Mouse (Mus musculus): ENCODE measurements around the gene Des. TPM values are rescaled to one million over a fixed set of nuclear protein-coding genes. Genes with fewer than 3 reads are reported as not detected.

Gene Des
- polyA plus RNA-seq, 1 experiment from 2014 or later, result 2.9 TPM

DNA sequence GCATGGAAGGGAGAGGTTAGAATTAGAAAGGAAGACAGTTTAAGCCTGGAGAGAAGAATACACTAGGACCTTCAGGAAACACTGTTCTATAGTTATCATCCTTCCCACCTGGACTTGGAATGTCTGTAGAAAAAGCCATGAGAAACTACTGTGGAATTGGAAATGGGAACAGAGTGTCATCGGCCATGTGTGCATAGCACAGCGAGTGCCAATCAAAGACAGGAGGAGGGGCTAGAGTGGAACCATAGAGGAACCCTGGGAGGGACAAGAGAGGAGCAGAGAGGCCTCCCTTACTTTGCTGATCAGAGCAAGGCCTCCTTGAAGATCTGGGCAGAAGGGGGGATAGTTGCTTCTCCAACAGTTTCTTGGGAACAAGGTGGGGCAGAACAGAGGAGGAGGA, 19.1 kb downstream of the Des start:
- Histone ChIP-seq H3K9ac (no peak overlapping the region), H3K4me3 (no peak overlapping the region), H3K27ac (no peak overlapping the region), H3K4me2 (no peak overlapping the region), H3K9me3 (no peaks in the 10 kb centered on the region), H3K4me1 (replicated peaks) (peaks cover 42% of the 10 kb centered on the region), H3K27me3 (peaks cover 68% of the 10 kb centered on the region), H3K36me3 (no peaks in the 10 kb centered on the region)
- 76% methylated on average over 2 of the region's 2 CpGs for WGBS
- ATAC-seq (ENCODE audit: low FRiP score), result no peak

DNA sequence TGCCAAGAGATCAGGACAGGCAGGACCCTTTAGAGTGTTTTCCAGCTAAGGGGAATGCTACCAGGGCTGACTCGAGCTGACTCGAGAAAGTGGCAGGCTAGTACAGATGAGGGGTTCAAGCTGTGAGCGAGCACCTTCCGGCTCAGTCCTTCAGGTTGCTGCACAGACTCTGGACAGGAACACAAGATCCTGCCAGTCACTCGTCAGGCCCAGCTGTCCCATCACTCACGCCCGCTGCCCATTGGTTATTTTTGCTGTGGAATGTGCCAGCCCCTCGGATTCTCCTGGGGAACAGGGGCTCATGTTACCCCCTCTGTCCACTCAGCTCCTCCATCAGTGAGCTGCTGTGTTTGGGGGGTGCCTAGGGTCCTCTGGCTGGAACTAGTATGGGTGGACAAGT, 19.8 kb downstream of the Des start:
- Histone ChIP-seq H3K4me1 (replicated peaks) (peaks cover 46% of the 10 kb centered on the region), H3K9me3 (no peaks in the 10 kb centered on the region), H3K27me3 (peaks cover 68% of the 10 kb centered on the region), H3K36me3 (no peaks in the 10 kb centered on the region), H3K9ac (no peak overlapping the region), H3K27ac (no peak overlapping the region), H3K4me3 (no peak overlapping the region), H3K4me2 (no peak overlapping the region)
- WGBS, result 72% methylated on average over 8 of the region's 8 CpGs
- no peak for ATAC-seq (ENCODE audit: low FRiP score)

DNA sequence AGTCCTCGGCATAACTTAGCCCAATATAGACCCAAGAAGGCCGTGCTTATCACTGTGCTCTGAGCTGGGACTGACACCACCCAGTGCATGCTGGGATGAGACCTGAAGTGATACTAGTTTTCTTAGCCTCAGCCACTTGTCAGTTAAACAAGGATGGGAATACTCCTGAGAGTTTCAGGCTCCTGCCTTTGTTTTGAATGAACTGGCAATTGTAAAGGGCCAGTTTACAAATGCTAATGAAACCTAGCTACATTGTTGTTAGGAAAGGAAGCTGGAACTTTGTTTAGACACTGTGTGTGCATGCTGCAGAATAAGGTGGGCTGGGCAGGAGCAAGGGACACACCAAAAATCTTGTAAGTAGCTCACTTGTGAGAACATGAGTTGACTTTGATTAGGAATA, 20.8 kb downstream of the Des start:
- peak overlapping the region; percentile 92; the same call in 1 of the 2 replicates for H3K9ac ChIP-seq
- H3K36me3 ChIP-seq, result no peaks in the 10 kb centered on the region
- WGBS, result 36% methylated on average over 2 of the region's 2 CpGs
- H3K4me3 ChIP-seq, result no peak overlapping the region
- no peak overlapping the region for H3K27ac ChIP-seq
- H3K9me3 ChIP-seq, result no peaks in the 10 kb centered on the region
- ATAC-seq (ENCODE audit: low FRiP score), result no peak
- H3K4me2 ChIP-seq, result peak overlapping the region; percentile 97
- H3K4me1 ChIP-seq (replicated peaks), result peaks cover 46% of the 10 kb centered on the region
- peaks cover 62% of the 10 kb centered on the region for H3K27me3 ChIP-seq

DNA sequence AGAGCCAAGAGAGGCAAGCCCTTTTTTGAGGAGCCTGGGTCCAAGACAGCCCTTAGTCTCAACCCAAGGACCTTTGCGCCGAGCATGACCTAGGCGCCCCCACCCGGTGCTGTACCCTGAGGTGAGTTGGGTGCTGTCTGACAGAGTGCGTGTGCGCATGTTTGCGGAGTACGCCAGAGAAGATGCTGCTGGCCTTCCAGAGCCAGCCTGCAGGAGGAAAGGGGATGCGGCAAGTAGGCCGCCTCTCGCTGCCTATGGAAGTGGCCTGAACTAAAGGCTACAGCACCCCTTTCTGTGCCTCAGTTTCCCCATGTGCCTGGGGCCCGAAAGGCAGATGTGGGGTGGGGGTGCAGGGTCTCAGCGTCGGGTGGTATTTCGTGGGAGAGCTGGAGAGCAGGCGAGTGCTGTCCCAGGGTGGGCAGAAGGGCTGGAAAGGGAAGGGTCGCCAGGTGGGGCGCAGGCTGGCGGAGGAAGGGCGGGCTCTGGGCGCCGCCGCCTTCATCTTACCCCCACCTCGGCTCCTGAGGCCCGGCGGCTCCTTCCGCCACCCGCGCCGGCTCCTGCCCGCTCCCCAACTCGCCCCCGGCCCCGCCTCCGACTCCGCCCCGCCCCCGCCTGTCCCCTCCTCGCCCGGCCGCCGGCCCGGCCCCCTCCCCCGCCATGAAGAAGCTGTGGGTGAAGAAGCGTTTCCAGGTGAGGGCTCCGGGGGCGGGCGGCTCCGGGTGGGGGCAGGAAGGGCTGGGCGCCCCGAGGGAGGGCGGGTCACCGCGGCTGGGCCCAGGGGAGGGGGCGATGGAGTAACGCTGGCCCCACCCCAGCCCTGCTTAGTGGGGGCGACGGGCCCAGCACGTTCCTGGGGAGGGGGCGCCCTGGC, 21.6 kb downstream of the Des start:
- Histone ChIP-seq H3K9ac (peak overlapping the region; percentile 92), H3K27ac (peak overlapping the region; percentile 89), H3K4me2 (peak overlapping the region; percentile 97), H3K27me3 (peaks cover 62% of the 10 kb centered on the region), H3K9me3 (no peaks in the 10 kb centered on the region), H3K4me3 (peak overlapping the region; percentile 73), H3K36me3 (no peaks in the 10 kb centered on the region), H3K4me1 (replicated peaks) (peaks cover 54% of the 10 kb centered on the region)
- ATAC-seq (ENCODE audit: low FRiP score), result peak; percentile 64
- WGBS, result 2% methylated on average over 37 of the region's 60 CpGs

DNA sequence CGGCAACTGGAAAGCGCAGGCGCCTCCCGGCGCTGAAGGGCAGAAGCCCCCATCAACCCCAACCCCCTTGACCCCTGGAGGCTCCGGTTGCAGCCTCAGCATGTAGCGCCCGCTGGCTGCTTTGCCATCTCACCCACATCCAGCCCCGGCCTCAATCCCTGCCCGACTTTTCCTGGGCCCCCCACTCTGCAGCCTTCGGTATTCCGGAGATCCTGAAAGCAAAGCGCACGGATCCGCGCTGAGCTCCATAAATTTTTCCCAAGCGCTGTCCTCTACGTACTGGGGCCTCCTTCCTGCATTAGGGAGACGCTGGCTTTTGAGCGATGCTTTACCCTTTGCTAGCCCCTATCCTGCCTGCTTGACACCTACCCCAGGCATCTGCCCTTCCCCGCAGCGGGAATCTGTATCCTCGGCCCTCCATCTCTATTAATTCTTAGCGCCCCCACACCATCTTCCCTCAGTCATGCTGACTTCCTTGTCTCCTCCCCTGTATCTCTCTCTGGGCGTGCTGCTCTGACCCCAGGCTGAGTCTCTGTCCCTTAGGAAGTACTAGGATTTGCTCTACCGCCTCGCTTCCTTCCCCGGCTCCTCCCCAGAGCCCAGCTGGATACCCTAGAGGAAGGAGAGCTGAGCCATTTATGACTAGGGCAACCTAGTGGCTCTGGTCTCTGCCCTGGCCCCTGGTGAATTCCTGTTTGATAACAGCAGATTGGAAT, 22.4 kb downstream of the Des start:
- 0 out of 2 replicates have a peak, but pooled peaks have one; percentile 3 for ATAC-seq (ENCODE audit: low FRiP score)
- H3K4me1 ChIP-seq (replicated peaks), result peaks cover 62% of the 10 kb centered on the region
- 1% methylated on average over 28 of the region's 28 CpGs for WGBS
- peak overlapping the region; percentile 89 for H3K27ac ChIP-seq
- H3K36me3 ChIP-seq, result no peaks in the 10 kb centered on the region
- H3K4me3 ChIP-seq, result peak overlapping the region; percentile 73
- peaks cover 62% of the 10 kb centered on the region for H3K27me3 ChIP-seq
- H3K9me3 ChIP-seq, result no peaks in the 10 kb centered on the region
- H3K9ac ChIP-seq, result peak overlapping the region; percentile 92
- peak overlapping the region; percentile 97 for H3K4me2 ChIP-seq

DNA sequence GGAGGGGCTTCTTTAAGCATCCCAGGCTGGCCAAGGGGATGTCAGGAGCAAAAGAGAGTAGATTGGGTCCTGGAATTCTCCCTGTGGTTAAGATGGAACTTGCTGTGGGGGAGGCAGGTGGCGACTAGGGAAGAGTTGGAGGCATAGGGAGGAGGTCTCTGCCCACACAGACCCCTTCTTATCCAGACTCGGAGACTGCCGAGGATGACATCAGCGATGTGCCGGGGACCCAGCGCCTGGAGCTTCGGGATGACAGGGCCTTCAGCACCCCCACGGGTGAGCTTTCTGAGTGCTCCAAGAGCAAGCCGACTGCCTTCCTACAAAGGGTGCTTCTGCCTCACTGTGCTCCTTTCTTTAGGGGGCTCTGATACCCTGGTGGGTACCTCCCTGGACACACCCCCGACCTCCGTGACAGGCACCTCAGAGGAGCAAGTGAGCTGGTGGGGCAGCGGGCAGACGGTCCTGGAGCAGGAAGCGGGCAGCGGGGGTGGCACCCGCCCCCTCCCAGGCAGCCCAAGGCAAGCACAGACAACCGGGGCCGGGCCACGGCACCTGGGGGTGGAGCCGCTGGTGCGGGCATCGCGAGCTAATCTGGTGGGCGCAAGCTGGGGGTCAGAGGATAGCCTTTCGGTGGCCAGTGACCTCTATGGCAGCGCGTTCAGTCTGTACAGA, 24.5 kb downstream of the Des start:
- Histone ChIP-seq H3K36me3 (0 out of 2 replicates have a peak, but pooled peaks cover 2% of the 10 kb centered on the region), H3K4me2 (peak overlapping the region; percentile 40), H3K27ac (peak overlapping the region; percentile 66; the same call in 1 of the 2 replicates), H3K4me1 (replicated peaks) (peaks cover 83% of the 10 kb centered on the region), H3K4me3 (no peak overlapping the region), H3K9me3 (no peaks in the 10 kb centered on the region), H3K27me3 (peaks cover 62% of the 10 kb centered on the region), H3K9ac (peak overlapping the region; percentile 62)
- WGBS, result 86% methylated on average over 27 of the region's 27 CpGs
- ATAC-seq (ENCODE audit: low FRiP score), result no peak

DNA sequence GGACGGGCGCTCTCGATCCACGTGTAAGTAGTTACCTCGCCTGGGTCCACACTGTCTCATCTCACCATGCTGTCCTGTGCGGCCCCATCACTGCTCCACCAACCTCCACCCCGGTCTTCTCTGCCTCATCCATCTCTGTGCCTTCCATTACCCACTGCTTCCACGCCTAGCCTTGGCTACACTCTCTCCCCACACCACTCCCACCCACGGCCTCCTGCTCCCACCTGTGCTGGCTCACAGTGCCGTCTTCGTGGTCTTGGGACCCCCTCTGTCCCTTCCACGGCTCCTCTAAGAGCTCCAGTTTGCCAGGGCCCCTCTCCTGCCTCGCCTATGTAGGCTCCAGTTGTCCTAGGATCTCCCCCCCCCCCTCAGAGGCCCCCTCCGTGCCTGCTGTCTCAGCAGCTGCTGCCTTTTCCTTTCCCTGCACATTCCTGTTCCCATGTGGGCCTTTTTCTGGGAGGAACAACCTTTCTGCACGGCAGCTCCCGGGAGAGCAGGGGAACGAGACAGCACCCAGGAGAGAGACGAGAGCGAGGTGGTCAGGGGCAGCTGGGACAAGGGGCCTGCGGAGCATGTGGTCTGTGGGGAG, 25.1 kb downstream of the Des start:
- WGBS, result 63% methylated on average over 20 of the region's 20 CpGs
- H3K4me1 ChIP-seq (replicated peaks), result peaks cover 83% of the 10 kb centered on the region
- 0 out of 2 replicates have a peak, but pooled peaks cover 2% of the 10 kb centered on the region for H3K36me3 ChIP-seq
- H3K9ac ChIP-seq, result peak overlapping the region; percentile 62
- H3K4me2 ChIP-seq, result peak overlapping the region; percentile 40
- ATAC-seq (ENCODE audit: low FRiP score), result no peak
- H3K27me3 ChIP-seq, result peaks cover 62% of the 10 kb centered on the region
- no peaks in the 10 kb centered on the region for H3K9me3 ChIP-seq
- peak overlapping the region; percentile 66 for H3K27ac ChIP-seq
- H3K4me3 ChIP-seq, result peak overlapping the region; percentile 17; the same call in 1 of the 2 replicates

DNA sequence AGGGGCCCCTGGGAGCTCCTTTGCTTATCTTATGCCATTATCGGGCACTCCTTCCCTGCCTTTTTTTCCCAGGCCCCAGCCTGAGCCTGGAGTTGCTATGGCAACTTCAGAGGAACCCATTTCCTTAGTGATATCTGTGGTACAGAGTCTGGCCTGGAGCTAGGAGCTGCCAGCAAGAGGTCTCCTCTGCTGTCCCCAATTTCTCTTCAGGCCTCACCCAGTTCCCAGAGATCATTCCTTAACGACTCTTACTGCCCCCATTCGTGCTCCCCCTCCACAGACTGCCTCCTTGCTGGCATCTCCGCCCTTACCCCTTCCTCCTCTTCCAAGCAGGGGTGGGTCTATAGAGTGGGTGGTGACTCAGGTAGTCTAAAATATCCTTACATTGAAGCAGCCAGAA, 26.0 kb downstream of the Des start:
- Histone ChIP-seq H3K27me3 (peaks cover 67% of the 10 kb centered on the region), H3K4me2 (peak overlapping the region; percentile 40), H3K4me3 (no peak overlapping the region), H3K27ac (peak overlapping the region; percentile 66), H3K4me1 (replicated peaks) (peaks cover 79% of the 10 kb centered on the region), H3K9me3 (no peaks in the 10 kb centered on the region), H3K9ac (peak overlapping the region; percentile 62), H3K36me3 (peaks cover 8% of the 10 kb centered on the region; the same call in 1 of the 2 replicates)
- WGBS, result 32% methylated on average over 4 of the region's 4 CpGs
- no peak for ATAC-seq (ENCODE audit: low FRiP score)

DNA sequence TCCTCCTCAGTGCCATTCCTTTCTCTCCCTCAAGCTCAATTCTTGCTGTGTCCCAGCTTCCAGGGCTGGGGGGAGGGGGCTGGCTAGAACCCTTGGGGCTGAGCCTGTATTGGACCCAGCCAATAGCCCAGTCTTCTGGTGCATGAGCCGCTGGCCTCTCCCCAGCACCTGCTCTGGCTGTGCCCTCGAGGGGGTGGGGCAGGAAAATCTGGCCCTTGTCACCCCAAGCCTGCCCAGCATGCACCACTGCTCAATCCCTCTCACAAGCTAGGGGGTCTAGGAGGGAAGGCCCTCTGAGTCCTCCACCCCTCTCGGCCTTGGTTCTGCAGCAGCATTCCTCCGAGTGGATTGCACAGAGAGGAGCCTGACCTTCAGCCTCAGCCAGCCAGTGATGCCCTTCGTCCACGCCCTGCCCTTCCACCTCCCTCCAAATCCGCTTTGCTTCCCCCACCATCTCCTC, 27.4 kb downstream of the Des start:
- H3K9ac ChIP-seq, result peak overlapping the region; percentile 65
- WGBS, result 11% methylated on average over 7 of the region's 7 CpGs

DNA sequence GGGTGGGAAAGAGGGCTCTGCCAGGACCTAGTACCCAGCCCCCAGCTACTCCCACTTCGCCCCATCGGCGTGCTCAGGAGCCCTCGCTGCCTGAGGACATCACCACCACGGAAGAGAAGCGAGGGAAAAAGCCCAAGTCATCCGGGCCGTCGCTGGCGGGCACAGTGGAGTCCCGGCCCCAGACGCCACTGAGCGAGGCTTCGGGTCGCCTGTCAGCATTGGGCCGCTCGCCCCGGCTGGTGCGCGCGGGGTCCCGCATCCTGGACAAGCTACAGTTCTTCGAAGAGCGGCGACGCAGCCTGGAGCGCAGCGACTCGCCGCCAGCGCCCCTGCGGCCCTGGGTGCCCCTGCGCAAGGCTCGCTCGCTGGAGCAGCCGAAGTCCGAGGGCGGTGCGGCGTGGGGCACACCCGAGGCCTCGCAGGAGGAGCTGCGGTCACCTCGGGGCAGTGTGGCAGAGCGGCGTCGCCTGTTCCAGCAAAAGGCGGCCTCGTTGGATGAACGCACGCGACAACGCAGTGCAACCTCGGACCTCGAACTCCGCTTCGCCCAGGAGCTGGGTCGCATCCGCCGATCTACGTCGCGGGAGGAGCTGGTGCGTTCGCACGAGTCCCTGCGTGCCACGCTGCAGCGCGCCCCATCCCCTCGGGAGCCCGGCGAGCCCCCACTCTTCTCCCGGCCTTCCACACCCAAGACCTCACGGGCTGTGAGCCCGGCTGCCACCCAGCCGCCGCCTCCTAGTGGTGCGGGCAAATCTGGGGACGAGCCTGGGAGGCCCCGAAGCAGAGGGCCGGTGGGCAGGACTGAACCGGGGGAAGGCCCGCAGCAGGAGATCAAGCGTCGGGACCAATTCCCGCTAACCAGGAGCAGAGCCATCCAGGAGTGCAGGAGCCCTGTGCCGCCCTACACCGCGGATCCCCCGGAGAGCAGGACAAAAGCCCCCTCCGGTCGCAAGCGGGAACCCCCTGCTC, 28.1 kb downstream of the Des start:
- WGBS, result 2% methylated on average over 94 of the region's 94 CpGs
- H3K27ac ChIP-seq, result no peak overlapping the region
- H3K9me3 ChIP-seq, result no peaks in the 10 kb centered on the region
- peaks cover 72% of the 10 kb centered on the region for H3K27me3 ChIP-seq
- peak overlapping the region; percentile 52 for H3K4me2 ChIP-seq
- peaks cover 12% of the 10 kb centered on the region for H3K36me3 ChIP-seq
- ATAC-seq (ENCODE audit: low FRiP score), result no peak
- H3K4me1 ChIP-seq (replicated peaks), result peaks cover 67% of the 10 kb centered on the region
- peak overlapping the region; percentile 27 for H3K4me3 ChIP-seq
- peak overlapping the region; percentile 65 for H3K9ac ChIP-seq

More for the DNA sequence above, 27.4 kb downstream of the Des start:
- H3K27ac ChIP-seq, result no peak overlapping the region
- H3K4me1 ChIP-seq (replicated peaks), result peaks cover 70% of the 10 kb centered on the region
- ATAC-seq (ENCODE audit: low FRiP score), result no peak
- H3K4me3 ChIP-seq, result peak overlapping the region; percentile 27; the same call in 1 of the 2 replicates
- no peaks in the 10 kb centered on the region for H3K9me3 ChIP-seq
- H3K4me2 ChIP-seq, result peak overlapping the region; percentile 52
- peaks cover 12% of the 10 kb centered on the region for H3K36me3 ChIP-seq
- H3K27me3 ChIP-seq, result peaks cover 72% of the 10 kb centered on the region

All from hindbrain, embryonic 13.5 days (tissue).